Comparison of ENCODE assay signal across 24 mouse cellular contexts in genomic region chr2:180006352-180007017, GRCm38 (mm10). TPM values are rescaled to one million over a fixed set of nuclear protein-coding genes. Genes with fewer than 3 reads are reported as not detected.
DNase-seq lines count a peak whose midpoint lies in the region; ATAC-seq lines count a peak whose summit lies in the region.
"Had no signal": no experiment of that assay in that cellular context is flagged by ENCODE, and none has a peak within 500 bp of the region (broad histone marks: within the 10 kb centered on the region; RNA-seq: fewer than 3 reads in every experiment).

No protein-coding gene starts in this region.

- peak; percentile 29 for DNase-seq in liver, embryonic 11.5 days (ENCODE audit: low spot score)
- DNase-seq in embryonic facial prominence, embryonic 10.5 days (ENCODE audit: low spot score) = peak; percentile 8
- peak; percentile 22 for DNase-seq in embryonic facial prominence, embryonic 14.5 days (ENCODE audit: low spot score)
- DNase-seq in right cerebral cortex, postnatal 36 days (ENCODE audit: low spot score in 2 of 2) = no peak
- DNase-seq: adrenal gland, adult 2 months; cerebellum, adult 2 months; gastrocnemius, postnatal 36 days; heart, postnatal 4 days; kidney, adult 18-20 months; kidney, postnatal 10 days; layer of hippocampus, postnatal 36 days; lung, adult 2 months; midbrain, embryonic 14.5 days; right cerebral cortex, postnatal 14 days; thymus, adult 2 months had no signal

- no peaks in the 10 kb centered on the region for H3K36me3 ChIP-seq in liver, embryonic 11.5 days (ENCODE audit: control insufficient read depth, insufficient read depth, low read length)
- H3K36me3 ChIP-seq in liver, embryonic 12.5 days = no peaks in the 10 kb centered on the region
- H3K36me3 ChIP-seq in embryonic facial prominence, embryonic 10.5 days (replicated peaks) = no peaks in the 10 kb centered on the region
- no peaks in the 10 kb centered on the region for H3K36me3 ChIP-seq in embryonic facial prominence, embryonic 14.5 days (ENCODE audit: control insufficient read depth, insufficient read depth, low read length)
- no peaks in the 10 kb centered on the region for H3K36me3 ChIP-seq in stomach, embryonic 14.5 days (ENCODE audit: control insufficient read depth, insufficient read depth, low read length)
- H3K36me3 ChIP-seq: heart, embryonic 13.5 days; hindbrain, embryonic 15.5 days; limb, embryonic 15.5 days; neural tube, embryonic 15.5 days had no signal

- H3K4me3 ChIP-seq in liver, embryonic 11.5 days (ENCODE audit: low read depth, low read length) = no peak overlapping the region
- H3K4me3 ChIP-seq in liver, embryonic 12.5 days = no peak overlapping the region
- no peak overlapping the region for H3K4me3 ChIP-seq in embryonic facial prominence, embryonic 10.5 days
- H3K4me3 ChIP-seq in embryonic facial prominence, embryonic 14.5 days (ENCODE audit: low read depth, low read length) = no peak overlapping the region
- H3K4me3 ChIP-seq in stomach, embryonic 14.5 days (ENCODE audit: low read depth, low read length) = no peak overlapping the region
- H3K4me3 ChIP-seq: forebrain, embryonic 13.5 days; heart, embryonic 13.5 days; hindbrain, embryonic 15.5 days; layer of hippocampus, adult 2 months; limb, embryonic 15.5 days; neural tube, embryonic 15.5 days had no signal

- H3K27me3 ChIP-seq in liver, embryonic 11.5 days (replicated peaks; ENCODE audit: control insufficient read depth, insufficient read depth, low read length) = peaks cover 2% of the 10 kb centered on the region; the same call in 1 of the 2 replicates
- peaks cover 28% of the 10 kb centered on the region for H3K27me3 ChIP-seq in liver, embryonic 12.5 days (replicated peaks)
- peaks cover 15% of the 10 kb centered on the region for H3K27me3 ChIP-seq in embryonic facial prominence, embryonic 10.5 days (replicated peaks; ENCODE audit: low read depth, poor library complexity, severe bottlenecking)
- H3K27me3 ChIP-seq in embryonic facial prominence, embryonic 14.5 days (replicated peaks; ENCODE audit: control insufficient read depth, insufficient read depth, low read length) = no peaks in the 10 kb centered on the region
- no peaks in the 10 kb centered on the region for H3K27me3 ChIP-seq in stomach, embryonic 14.5 days (ENCODE audit: control insufficient read depth, insufficient read depth, low read length)
- H3K27me3 ChIP-seq: hindbrain, embryonic 15.5 days; limb, embryonic 15.5 days; neural tube, embryonic 15.5 days had no signal

- ATAC-seq in liver, embryonic 11.5 days (replicated peaks; ENCODE audit: low FRiP score) = no peak
- ATAC-seq in liver, embryonic 12.5 days = no peak
- ATAC-seq in embryonic facial prominence, embryonic 14.5 days (ENCODE audit: low read depth) = peak; percentile 72; the same call in 1 of the 2 replicates
- peak; percentile 59 for ATAC-seq in stomach, embryonic 14.5 days (ENCODE audit: insufficient number of reproducible peaks, insufficient read depth, low FRiP score, low read depth)
- ATAC-seq in megakaryocyte-erythroid progenitor cell, adult 5-6 weeks (replicated peaks; ENCODE audit: low FRiP score, low TSS enrichment, poor library complexity, severe bottlenecking) = no peak
- ATAC-seq: forebrain, embryonic 13.5 days had no signal

- no peaks in the 10 kb centered on the region for H3K9me3 ChIP-seq in liver, embryonic 11.5 days (ENCODE audit: control insufficient read depth, low read length)
- H3K9me3 ChIP-seq in liver, embryonic 12.5 days (replicated peaks) = no peaks in the 10 kb centered on the region
- 0 out of 2 replicates have a peak, but pooled peaks cover 5% of the 10 kb centered on the region for H3K9me3 ChIP-seq in embryonic facial prominence, embryonic 10.5 days
- no peaks in the 10 kb centered on the region for H3K9me3 ChIP-seq in embryonic facial prominence, embryonic 14.5 days (ENCODE audit: control insufficient read depth, low read length)
- H3K9me3 ChIP-seq in stomach, embryonic 14.5 days (ENCODE audit: control insufficient read depth, low read depth, low read length) = no peaks in the 10 kb centered on the region
- H3K9me3 ChIP-seq: forebrain, embryonic 13.5 days; hindbrain, embryonic 15.5 days; limb, embryonic 15.5 days; neural tube, embryonic 15.5 days had no signal

- H3K9ac ChIP-seq in liver, embryonic 11.5 days (ENCODE audit: low read depth, low read length) = no peak overlapping the region
- no peak overlapping the region for H3K9ac ChIP-seq in liver, embryonic 12.5 days
- no peak overlapping the region for H3K9ac ChIP-seq in embryonic facial prominence, embryonic 14.5 days (ENCODE audit: low read depth, low read length)
- H3K9ac ChIP-seq in stomach, embryonic 14.5 days (replicated peaks; ENCODE audit: low read depth, low read length) = no peak overlapping the region
- H3K9ac ChIP-seq: forebrain, embryonic 13.5 days; heart, embryonic 13.5 days; hindbrain, embryonic 15.5 days; limb, embryonic 15.5 days; neural tube, embryonic 15.5 days had no signal

- no peak overlapping the region for H3K27ac ChIP-seq in liver, embryonic 11.5 days (ENCODE audit: low read depth, low read length)
- H3K27ac ChIP-seq in liver, embryonic 12.5 days = no peak overlapping the region
- no peak overlapping the region for H3K27ac ChIP-seq in embryonic facial prominence, embryonic 10.5 days (replicated peaks)
- no peak overlapping the region for H3K27ac ChIP-seq in embryonic facial prominence, embryonic 14.5 days (replicated peaks; ENCODE audit: low read depth, low read length)
- no peak overlapping the region for H3K27ac ChIP-seq in stomach, embryonic 14.5 days (ENCODE audit: low read length)
- H3K27ac ChIP-seq: forebrain, embryonic 13.5 days; heart, embryonic 13.5 days; hindbrain, embryonic 15.5 days; layer of hippocampus, adult 2 months; limb, embryonic 15.5 days; neural tube, embryonic 15.5 days had no signal

- H3K4me2 ChIP-seq in liver, embryonic 11.5 days = no peak overlapping the region
- H3K4me2 ChIP-seq in liver, embryonic 12.5 days = no peak overlapping the region
- no peak overlapping the region for H3K4me2 ChIP-seq in embryonic facial prominence, embryonic 14.5 days (ENCODE audit: low read depth, low read length)
- no peak overlapping the region for H3K4me2 ChIP-seq in stomach, embryonic 14.5 days (replicated peaks; ENCODE audit: low read depth, low read length)
- H3K4me2 ChIP-seq: forebrain, embryonic 13.5 days; heart, embryonic 13.5 days; hindbrain, embryonic 15.5 days; limb, embryonic 15.5 days; neural tube, embryonic 15.5 days had no signal

- 41% methylated on average over 9 of the region's 9 CpGs for WGBS in liver, embryonic 11.5 days
- WGBS in liver, embryonic 12.5 days (ENCODE audit: insufficient replicate concordance) = 35% methylated on average over 9 of the region's 9 CpGs
- 44% methylated on average over 9 of the region's 9 CpGs for WGBS in embryonic facial prominence, embryonic 10.5 days
- 45% methylated on average over 8 of the region's 9 CpGs for WGBS in embryonic facial prominence, embryonic 14.5 days
- 35% methylated on average over 9 of the region's 9 CpGs for WGBS in stomach, embryonic 14.5 days

- no peaks in the 10 kb centered on the region for H3K4me1 ChIP-seq in liver, embryonic 11.5 days (replicated peaks; ENCODE audit: control insufficient read depth, insufficient read depth, low read length)
- no peaks in the 10 kb centered on the region for H3K4me1 ChIP-seq in liver, embryonic 12.5 days
- no peaks in the 10 kb centered on the region for H3K4me1 ChIP-seq in embryonic facial prominence, embryonic 10.5 days
- H3K4me1 ChIP-seq in embryonic facial prominence, embryonic 14.5 days (ENCODE audit: control insufficient read depth, insufficient read depth, low read length) = no peaks in the 10 kb centered on the region
- no peaks in the 10 kb centered on the region for H3K4me1 ChIP-seq in stomach, embryonic 14.5 days (ENCODE audit: control insufficient read depth, insufficient read depth, low read length)
- H3K4me1 ChIP-seq: forebrain, embryonic 13.5 days; heart, embryonic 13.5 days; hindbrain, embryonic 15.5 days; limb, embryonic 15.5 days; neural tube, embryonic 15.5 days had no signal

RNA-seq across cellular contexts. Expression of gene Lsm14b, which starts 18.3 kb away (rescaled TPM):
- polyA plus RNA-seq in liver, embryonic 11.5 days (2014; fragmentation: Nextera tagmentation; extraction: Ambion mirVana) = 2.7 and 3.0 TPM in 2 replicates
- 2.4 and 2.7 TPM in 2 replicates for polyA plus RNA-seq in liver, embryonic 12.5 days (2016; fragmentation: Nextera tagmentation; extraction: Ambion mirVana)
- 8.6 and 9.9 TPM in 2 replicates for polyA plus RNA-seq in embryonic facial prominence, embryonic 10.5 days (2016; fragmentation: Nextera tagmentation; extraction: Ambion mirVana)
- 6.1 and 6.3 TPM in 2 replicates for polyA plus RNA-seq in embryonic facial prominence, embryonic 14.5 days (2014; fragmentation: Nextera tagmentation; extraction: Ambion mirVana)
- polyA plus RNA-seq in stomach, embryonic 14.5 days (2014; fragmentation: Nextera tagmentation; extraction: Ambion mirVana) = 6.9 and 7.6 TPM in 2 replicates
- total RNA-seq in megakaryocyte-erythroid progenitor cell, adult 5-6 weeks (2014; fragmentation: Nextera tagmentation) = 14.9 and 28.0 TPM in 2 replicates
- total RNA-seq in megakaryocyte-erythroid progenitor cell, adult 5-6 weeks (2017) = 25.1 and 44.2 TPM in 2 replicates

RNA-seq across cellular contexts. Expression of gene Taf4, which starts 30.0 kb away (rescaled TPM):
- polyA plus RNA-seq in liver, embryonic 11.5 days (2014; fragmentation: Nextera tagmentation; extraction: Ambion mirVana) = 4.2 and 4.9 TPM in 2 replicates
- 2.2 and 2.6 TPM in 2 replicates for polyA plus RNA-seq in liver, embryonic 12.5 days (2016; fragmentation: Nextera tagmentation; extraction: Ambion mirVana)
- 3.2 and 3.7 TPM in 2 replicates for polyA plus RNA-seq in embryonic facial prominence, embryonic 10.5 days (2016; fragmentation: Nextera tagmentation; extraction: Ambion mirVana)
- 3.0 and 4.2 TPM in 2 replicates for polyA plus RNA-seq in embryonic facial prominence, embryonic 14.5 days (2014; fragmentation: Nextera tagmentation; extraction: Ambion mirVana)
- 5.7 and 6.8 TPM in 2 replicates for polyA plus RNA-seq in stomach, embryonic 14.5 days (2014; fragmentation: Nextera tagmentation; extraction: Ambion mirVana)
- total RNA-seq in megakaryocyte-erythroid progenitor cell, adult 5-6 weeks (2014; fragmentation: Nextera tagmentation) = 22.1 and 31.5 TPM in 2 replicates
- total RNA-seq in megakaryocyte-erythroid progenitor cell, adult 5-6 weeks (2017) = 20.1 and 28.4 TPM in 2 replicates

RNA-seq across cellular contexts. Expression of gene Psma7, which starts 35.7 kb away (rescaled TPM):
- polyA plus RNA-seq in liver, embryonic 11.5 days (2014; fragmentation: Nextera tagmentation; extraction: Ambion mirVana) = 710 and 721 TPM in 2 replicates
- polyA plus RNA-seq in liver, embryonic 12.5 days (2016; fragmentation: Nextera tagmentation; extraction: Ambion mirVana) = 455 and 456 TPM in 2 replicates
- 909 and 921 TPM in 2 replicates for polyA plus RNA-seq in embryonic facial prominence, embryonic 10.5 days (2016; fragmentation: Nextera tagmentation; extraction: Ambion mirVana)
- polyA plus RNA-seq in embryonic facial prominence, embryonic 14.5 days (2014; fragmentation: Nextera tagmentation; extraction: Ambion mirVana) = 494 and 573 TPM in 2 replicates
- 480 and 596 TPM in 2 replicates for polyA plus RNA-seq in stomach, embryonic 14.5 days (2014; fragmentation: Nextera tagmentation; extraction: Ambion mirVana)
- total RNA-seq in megakaryocyte-erythroid progenitor cell, adult 5-6 weeks (2014; fragmentation: Nextera tagmentation) = 333 and 334 TPM in 2 replicates
- total RNA-seq in megakaryocyte-erythroid progenitor cell, adult 5-6 weeks (2017) = 395 and 441 TPM in 2 replicates

RNA-seq across cellular contexts. Expression of gene Ss18l1, which starts 35.8 kb away (rescaled TPM):
- polyA plus RNA-seq in liver, embryonic 11.5 days (2014; fragmentation: Nextera tagmentation; extraction: Ambion mirVana) = 2.6 and 2.7 TPM in 2 replicates
- polyA plus RNA-seq in liver, embryonic 12.5 days (2016; fragmentation: Nextera tagmentation; extraction: Ambion mirVana) = 1.3 and 1.6 TPM in 2 replicates
- 8.3 and 8.6 TPM in 2 replicates for polyA plus RNA-seq in embryonic facial prominence, embryonic 10.5 days (2016; fragmentation: Nextera tagmentation; extraction: Ambion mirVana)
- 4.2 and 4.6 TPM in 2 replicates for polyA plus RNA-seq in embryonic facial prominence, embryonic 14.5 days (2014; fragmentation: Nextera tagmentation; extraction: Ambion mirVana)
- 4.6 and 6.1 TPM in 2 replicates for polyA plus RNA-seq in stomach, embryonic 14.5 days (2014; fragmentation: Nextera tagmentation; extraction: Ambion mirVana)
- 2.2 and 3.4 TPM in 2 replicates for total RNA-seq in megakaryocyte-erythroid progenitor cell, adult 5-6 weeks (2014; fragmentation: Nextera tagmentation)
- total RNA-seq in megakaryocyte-erythroid progenitor cell, adult 5-6 weeks (2017) = 2.3 and 4.0 TPM in 2 replicates

Comparison
In these comparisons a context has a peak if more than half of its experiments do, and no peak if none do; other contexts are left out.
1. ATAC-seq: peak in embryonic facial prominence, embryonic 14.5 days (single experiment) and stomach, embryonic 14.5 days (single experiment); none in liver, embryonic 11.5 days (single experiment), liver, embryonic 12.5 days (single experiment) and megakaryocyte-erythroid progenitor cell, adult 5-6 weeks (single experiment).
2. DNase-seq: peak in liver, embryonic 11.5 days (single experiment), embryonic facial prominence, embryonic 10.5 days (single experiment) and embryonic facial prominence, embryonic 14.5 days (single experiment); none in right cerebral cortex, postnatal 36 days (0 of 2).